Mouse (Mus musculus) cortical plate, adult 2 months (tissue): ENCODE measurements around the gene Itprid2.

Experiments used
- CTCF ChIP-seq: fragments of 200-500 bp; IDR thresholded peaks from 2 replicates; pipeline ENCODE4 v1.5.1; 2011; ENCODE audit warnings: mild to moderate bottlenecking, control low read depth, low read length; ENCODE audit not compliant: insufficient read depth; ENCODE audit errors: extremely low read depth
- POLR2A ChIP-seq: fragments of 200-500 bp; IDR thresholded peaks from 2 replicates; pipeline ENCODE4 v1.6.1; 2011; ENCODE audit warnings: mild to moderate bottlenecking, low read length, control low read depth; ENCODE audit not compliant: insufficient read depth; ENCODE audit errors: extremely low read depth

DNA sequence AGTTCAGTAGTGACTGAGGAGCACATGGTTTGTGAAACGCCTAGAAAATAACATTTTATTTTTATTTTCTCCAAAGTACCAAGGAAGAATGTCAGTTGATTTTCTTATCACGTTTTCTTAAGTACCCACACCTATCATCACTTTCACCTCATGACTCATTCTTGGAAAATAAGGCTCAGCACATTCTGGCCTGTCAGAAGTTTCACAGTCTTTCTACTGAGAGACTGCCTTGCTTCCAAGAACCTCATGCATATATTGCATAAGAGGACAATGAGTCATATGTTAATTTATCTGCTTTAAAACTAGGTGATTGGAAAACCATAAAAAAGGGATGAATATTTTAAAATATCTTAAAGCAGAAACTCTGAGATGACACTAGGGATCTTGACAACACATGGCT, 63.0 kb downstream of the Itprid2 start:
- TF ChIP-seq CTCF (no peak), POLR2A (no peak)
